Mouse (Mus musculus): Measurements from ENCODE around the gene Prr12. TPM values are rescaled to one million over a fixed set of nuclear protein-coding genes. Genes with fewer than 3 reads are reported as not detected.

Prr12 gene
- total and polyA plus RNA-seq, 2 experiments from 2014 or later: 3.8 to 12.5 TPM

GRCm38 (mm10) chr7:45040851-45041250 lies 11.8 kb downstream of the Prr12 start:
- ATAC-seq (ENCODE audit: insufficient read depth, low read depth) (no peak), DNase-seq (ENCODE audit: low spot score) (no peak)
- H3K27me3 ChIP-seq (ENCODE audit: control insufficient read depth, insufficient read depth, low read length): no peaks in the 10 kb centered on the region
- 83% methylated on average over 9 of the region's 9 CpGs for WGBS
- H3K9me3 ChIP-seq (replicated peaks; ENCODE audit: control insufficient read depth, low read length): no peaks in the 10 kb centered on the region
- H3K27ac ChIP-seq (ENCODE audit: low read depth): no peak overlapping the region
- peaks cover 97% of the 10 kb centered on the region for H3K36me3 ChIP-seq (replicated peaks; ENCODE audit: control insufficient read depth, insufficient read depth, low read length)
- TF ChIP-seq CTCF (IDR thresholded peaks at IDR 0.05; ENCODE audit: low read depth) (no peak), EP300 (IDR thresholded peaks at IDR 0.05; ENCODE audit: low read depth) (no peak)
- no peaks in the 10 kb centered on the region for H3K4me1 ChIP-seq (ENCODE audit: control insufficient read depth, insufficient read depth)
- no peak overlapping the region for H3K9ac ChIP-seq (replicated peaks; ENCODE audit: low read depth, low read length)
- no peak overlapping the region for H3K4me3 ChIP-seq (ENCODE audit: low read depth, low read length)
- H3K4me2 ChIP-seq (ENCODE audit: low read depth, low read length): no peak overlapping the region

- Histone ChIP-seq H3K9me3 (replicated peaks; ENCODE audit: control insufficient read depth, low read length) (no peaks in the 10 kb centered on the region), H3K27me3 (ENCODE audit: control insufficient read depth, insufficient read depth, low read length) (no peaks in the 10 kb centered on the region), H3K4me2 (ENCODE audit: low read depth, low read length) (no peak overlapping the region), H3K4me3 (ENCODE audit: low read depth, low read length) (no peak overlapping the region), H3K4me1 (ENCODE audit: control insufficient read depth, insufficient read depth) (no peaks in the 10 kb centered on the region), H3K27ac (ENCODE audit: low read depth) (no peak overlapping the region), H3K9ac (replicated peaks; ENCODE audit: low read depth, low read length) (no peak overlapping the region), H3K36me3 (replicated peaks; ENCODE audit: control insufficient read depth, insufficient read depth, low read length) (peaks cover 97% of the 10 kb centered on the region)
- ATAC-seq (ENCODE audit: insufficient read depth, low read depth): no peak
- no peak for TF ChIP-seq EP300 (IDR thresholded peaks at IDR 0.05; ENCODE audit: low read depth)
- no peak for TF ChIP-seq CTCF (IDR thresholded peaks at IDR 0.05; ENCODE audit: low read depth)
- no peak for DNase-seq (ENCODE audit: low spot score)
- 94% methylated on average over 9 of the region's 9 CpGs for WGBS
Observed at GRCm38 (mm10) chr7:45038411-45038810, 14.3 kb downstream of the Prr12 start.

GRCm38 (mm10) chr7:45037720-45038361 lies 14.8 kb downstream of the Prr12 start:
- DNase-seq (ENCODE audit: low spot score) (peak; percentile 37), ATAC-seq (ENCODE audit: insufficient read depth, low read depth) (peak; percentile 69)
- peak; percentile 69 for TF ChIP-seq CTCF (IDR thresholded peaks at IDR 0.05; ENCODE audit: low read depth)
- TF ChIP-seq EP300 (IDR thresholded peaks at IDR 0.05; ENCODE audit: low read depth): no peak
- Histone ChIP-seq H3K27me3 (ENCODE audit: control insufficient read depth, insufficient read depth, low read length) (no peaks in the 10 kb centered on the region), H3K9ac (replicated peaks; ENCODE audit: low read depth, low read length) (no peak overlapping the region), H3K36me3 (replicated peaks; ENCODE audit: control insufficient read depth, insufficient read depth, low read length) (peaks cover 97% of the 10 kb centered on the region), H3K4me2 (ENCODE audit: low read depth, low read length) (no peak overlapping the region), H3K9me3 (replicated peaks; ENCODE audit: control insufficient read depth, low read length) (no peaks in the 10 kb centered on the region), H3K27ac (ENCODE audit: low read depth) (no peak overlapping the region), H3K4me1 (ENCODE audit: control insufficient read depth, insufficient read depth) (no peaks in the 10 kb centered on the region), H3K4me3 (ENCODE audit: low read depth, low read length) (no peak overlapping the region)
- 68% methylated on average over 7 of the region's 7 CpGs for WGBS

- H3K4me3 ChIP-seq (ENCODE audit: low read depth, low read length): no peak overlapping the region
- H3K4me2 ChIP-seq (ENCODE audit: low read depth, low read length): no peak overlapping the region
- 87% methylated on average over 11 of the region's 11 CpGs for WGBS
- no peak overlapping the region for H3K27ac ChIP-seq (ENCODE audit: low read depth)
- no peak overlapping the region for H3K9ac ChIP-seq (replicated peaks; ENCODE audit: low read depth, low read length)
- no peak for TF ChIP-seq CTCF (IDR thresholded peaks at IDR 0.05; ENCODE audit: low read depth)
- no peak for TF ChIP-seq EP300 (IDR thresholded peaks at IDR 0.05; ENCODE audit: low read depth)
- H3K36me3 ChIP-seq (replicated peaks; ENCODE audit: control insufficient read depth, insufficient read depth, low read length): peaks cover 97% of the 10 kb centered on the region
- no peaks in the 10 kb centered on the region for H3K27me3 ChIP-seq (ENCODE audit: control insufficient read depth, insufficient read depth, low read length)
- no peak for DNase-seq (ENCODE audit: low spot score)
- ATAC-seq (ENCODE audit: insufficient read depth, low read depth): no peak
- no peaks in the 10 kb centered on the region for H3K9me3 ChIP-seq (replicated peaks; ENCODE audit: control insufficient read depth, low read length)
- no peaks in the 10 kb centered on the region for H3K4me1 ChIP-seq (ENCODE audit: control insufficient read depth, insufficient read depth)
Observed at GRCm38 (mm10) chr7:45036702-45037101, 16.0 kb downstream of the Prr12 start.

GRCm38 (mm10) chr7:45035631-45036030 lies 17.1 kb downstream of the Prr12 start:
- Histone ChIP-seq H3K27ac (ENCODE audit: low read depth) (no peak overlapping the region), H3K27me3 (ENCODE audit: control insufficient read depth, insufficient read depth, low read length) (no peaks in the 10 kb centered on the region), H3K9me3 (replicated peaks; ENCODE audit: control insufficient read depth, low read length) (no peaks in the 10 kb centered on the region), H3K36me3 (replicated peaks; ENCODE audit: control insufficient read depth, insufficient read depth, low read length) (peaks cover 97% of the 10 kb centered on the region), H3K4me3 (ENCODE audit: low read depth, low read length) (no peak overlapping the region), H3K4me2 (ENCODE audit: low read depth, low read length) (no peak overlapping the region), H3K4me1 (ENCODE audit: control insufficient read depth, insufficient read depth) (no peaks in the 10 kb centered on the region), H3K9ac (replicated peaks; ENCODE audit: low read depth, low read length) (no peak overlapping the region)
- ATAC-seq (ENCODE audit: insufficient read depth, low read depth) (no peak), DNase-seq (ENCODE audit: low spot score) (no peak)
- TF ChIP-seq EP300 (IDR thresholded peaks at IDR 0.05; ENCODE audit: low read depth) (no peak), CTCF (IDR thresholded peaks at IDR 0.05; ENCODE audit: low read depth) (no peak)
- 78% methylated on average over 3 of the region's 3 CpGs for WGBS

Data from heart, postnatal 0 days (tissue).